Mouse (Mus musculus): Measurements from ENCODE around the gene Ramac.

Gene Ramac

DNA sequence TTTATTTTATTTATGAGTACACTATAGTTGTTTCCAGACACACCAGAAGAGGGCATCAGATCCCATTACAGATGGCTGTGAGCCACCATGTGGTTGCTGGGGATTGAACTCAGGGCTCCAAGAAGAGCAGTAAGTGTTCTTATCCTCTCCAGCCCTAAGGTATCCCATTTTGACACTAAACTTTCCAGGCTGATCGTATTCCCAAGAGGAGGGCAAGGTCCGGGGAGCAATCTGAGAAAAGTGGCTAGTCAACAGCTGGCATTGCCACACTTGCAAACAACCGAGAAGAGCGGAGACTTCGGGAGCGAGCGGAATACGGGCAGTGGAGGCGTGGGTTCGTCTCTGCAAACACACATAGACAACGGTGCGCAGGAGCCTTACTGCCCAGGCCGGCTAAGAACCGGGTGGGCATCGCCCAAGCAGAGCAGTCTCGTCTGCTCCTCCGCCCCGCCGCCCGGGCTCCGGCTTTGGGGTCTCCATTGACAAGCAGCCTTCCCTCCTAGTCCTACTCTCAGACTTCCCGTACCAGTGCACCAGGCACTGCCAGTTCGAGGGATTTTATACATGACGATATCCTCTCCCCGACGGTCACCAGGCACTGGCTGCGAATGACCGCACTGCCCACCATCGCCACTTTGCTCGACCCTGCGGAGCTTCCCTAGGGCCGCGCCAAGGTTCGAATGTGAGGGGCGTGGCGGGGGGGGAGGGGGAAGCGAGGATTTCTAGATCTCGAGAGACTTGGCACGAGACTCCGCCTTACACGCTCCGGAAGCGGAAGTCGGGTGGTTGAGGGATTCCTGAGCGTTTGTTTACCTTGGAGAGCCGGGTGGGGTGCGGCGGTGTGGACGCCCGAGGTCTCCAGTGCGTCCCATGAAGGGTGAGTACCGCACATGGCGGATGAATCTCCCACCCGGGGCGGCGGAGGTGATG lies at the start of gene Ramac:
Gene Ramac (plus strand): TSS at position 746 of the 930 bp plus-strand sequence.
- DNase-seq (ENCODE audit: low spot score in 2 of 2) = peak; percentile 75

DNA sequence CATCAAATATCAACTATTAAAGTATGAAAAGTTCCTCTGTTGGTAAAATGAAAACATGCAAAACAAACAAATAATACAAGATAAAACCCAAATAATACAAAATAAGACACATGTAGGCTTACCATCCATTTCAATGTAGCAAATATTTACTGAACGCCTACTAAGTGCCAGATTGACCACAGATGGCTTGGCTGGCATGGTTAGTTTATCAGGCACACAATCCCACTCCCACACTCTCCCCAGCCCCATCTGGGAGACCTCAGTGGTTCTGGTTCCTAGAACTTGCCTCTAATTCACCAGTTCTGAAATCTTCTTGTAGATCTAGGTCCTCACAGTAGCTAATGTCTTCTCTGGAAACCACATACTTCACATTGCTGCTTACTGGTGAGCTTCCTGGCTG lies 44.1 kb upstream of the Ramac start:
- no peak for DNase-seq (ENCODE audit: low spot score in 2 of 2)

DNA sequence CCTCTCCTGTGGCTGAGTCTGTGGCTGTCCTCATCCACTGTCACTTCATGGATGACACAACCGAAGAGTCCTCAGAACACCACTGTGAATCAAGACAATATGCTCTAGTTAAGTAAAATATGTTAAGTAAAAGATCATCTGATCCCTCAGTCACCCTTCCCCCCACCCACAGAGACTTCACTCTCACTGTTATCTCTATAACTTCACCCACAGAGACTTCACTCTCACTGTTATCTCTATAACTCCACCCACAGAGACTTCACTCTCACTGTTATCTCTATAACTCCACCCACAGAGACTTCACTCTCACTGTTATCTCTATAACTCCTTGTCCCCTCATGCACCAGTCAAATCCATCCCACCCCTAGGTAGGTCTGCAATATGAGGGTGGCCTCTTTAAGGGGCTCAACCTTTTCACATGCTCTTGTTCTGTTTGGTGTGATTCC lies 43.5 kb upstream of the Ramac start:
- no peak for DNase-seq (ENCODE audit: low spot score in 2 of 2)

DNA sequence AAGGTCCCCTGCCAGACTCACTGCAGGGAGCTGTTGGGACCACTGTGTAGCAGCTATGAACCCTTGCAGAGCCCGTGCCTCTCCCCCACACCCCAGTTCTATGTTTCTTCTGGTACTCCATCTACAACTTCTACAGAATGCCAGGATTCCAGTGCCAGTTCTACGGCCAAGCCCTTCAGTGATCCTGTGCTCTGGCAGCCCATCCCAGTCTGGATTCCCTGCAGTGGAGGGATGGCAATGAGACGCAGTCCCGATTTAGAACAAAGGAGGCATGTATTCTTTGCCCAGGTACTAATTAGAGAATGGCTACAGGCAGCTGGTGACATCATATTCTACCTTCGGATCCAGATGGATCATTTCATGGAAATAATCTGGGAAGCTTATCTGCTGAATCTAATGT lies 41.5 kb upstream of the Ramac start:
- no peak for DNase-seq (ENCODE audit: low spot score in 2 of 2)

DNA sequence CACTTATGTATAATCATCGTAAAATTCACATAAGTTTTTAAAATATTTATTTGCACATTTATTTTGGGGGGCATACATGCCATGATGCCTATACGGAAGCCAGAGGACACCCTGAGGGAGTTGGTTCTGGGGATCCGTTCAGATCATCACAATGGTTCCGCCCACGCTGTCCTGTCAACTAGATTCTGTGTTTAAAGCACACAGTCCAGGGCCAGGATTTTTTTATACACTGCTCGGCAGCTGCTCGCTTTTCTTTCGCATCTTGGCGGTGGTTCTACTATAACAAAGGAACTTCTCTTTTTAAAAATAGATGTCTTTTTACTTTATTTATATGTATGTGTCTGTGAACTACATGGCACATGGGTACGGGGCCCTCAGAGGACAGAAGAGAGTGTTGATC lies 38.9 kb upstream of the Ramac start:
- DNase-seq (ENCODE audit: low spot score in 2 of 2) = no peak

DNA sequence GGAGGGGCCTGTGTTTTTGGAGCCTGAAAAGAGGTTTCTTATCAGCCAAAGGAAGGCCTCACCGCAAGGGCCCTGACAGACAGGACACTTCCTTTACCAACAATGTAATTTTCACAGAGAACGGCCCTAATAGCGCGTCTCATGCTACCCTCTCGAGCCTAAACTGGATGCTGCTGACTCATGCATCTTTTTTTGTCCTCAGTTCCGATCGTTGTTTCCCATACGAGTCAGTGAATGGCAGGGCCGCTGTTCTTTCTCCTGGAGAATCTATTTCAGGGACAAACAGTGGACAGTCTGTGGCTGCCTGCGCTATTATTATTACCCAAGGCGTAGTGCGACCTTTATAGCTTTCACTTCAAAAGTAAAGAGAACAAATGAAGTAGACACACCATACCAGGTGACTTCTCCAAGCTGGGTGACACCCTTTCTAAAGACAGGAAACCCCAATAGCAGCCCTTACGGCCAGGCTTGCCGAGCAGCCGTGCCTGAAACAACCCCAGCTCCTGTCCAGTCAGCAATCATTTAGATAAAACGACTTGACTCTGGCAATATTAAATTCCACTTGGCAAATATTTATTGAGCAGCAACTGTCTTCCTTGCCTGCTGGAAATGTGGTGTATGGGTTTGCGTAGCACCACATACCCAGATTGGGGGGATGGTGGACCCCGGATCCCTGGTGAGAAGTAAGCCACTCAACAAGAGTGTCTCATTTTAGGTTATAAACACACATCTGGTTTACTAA lies 36.6 kb upstream of the Ramac start:
- no peak for DNase-seq (ENCODE audit: low spot score in 2 of 2)

DNA sequence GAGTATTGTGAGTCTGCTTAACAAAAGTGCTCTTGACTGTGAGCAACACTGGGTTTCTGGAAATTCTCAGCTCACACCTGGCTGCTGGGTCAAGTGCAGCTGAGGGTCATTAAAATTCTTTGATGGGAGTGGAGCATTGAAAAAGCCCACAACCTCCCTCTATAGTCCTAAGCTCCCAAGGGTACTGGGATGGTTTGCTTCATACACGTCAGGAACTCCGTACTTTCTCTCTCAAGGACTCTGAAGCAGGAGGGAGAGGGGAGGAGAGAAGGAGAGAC lies 36.1 kb upstream of the Ramac start:
- DNase-seq (ENCODE audit: low spot score in 2 of 2) = no peak

DNA sequence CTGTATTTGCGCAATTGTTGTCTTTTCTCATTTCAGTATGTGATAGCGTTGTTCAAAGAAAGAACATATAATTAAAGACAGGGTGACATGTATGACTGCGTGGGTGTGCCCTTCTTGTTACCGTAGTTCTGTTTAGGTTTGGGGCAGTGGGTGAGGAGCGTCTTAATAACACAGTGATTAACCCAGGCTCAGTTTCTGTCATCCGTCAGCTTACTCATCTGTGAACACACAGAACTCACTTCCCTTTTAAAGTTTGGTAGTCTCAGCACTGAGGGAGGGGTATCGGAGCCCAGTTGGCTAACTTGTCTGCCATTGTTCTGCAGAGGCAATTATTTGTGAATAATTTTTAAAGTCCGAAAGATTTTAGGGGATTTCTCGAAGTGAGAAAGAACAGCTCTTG lies 35.0 kb upstream of the Ramac start:
- no peak for DNase-seq (ENCODE audit: low spot score in 2 of 2)

DNA sequence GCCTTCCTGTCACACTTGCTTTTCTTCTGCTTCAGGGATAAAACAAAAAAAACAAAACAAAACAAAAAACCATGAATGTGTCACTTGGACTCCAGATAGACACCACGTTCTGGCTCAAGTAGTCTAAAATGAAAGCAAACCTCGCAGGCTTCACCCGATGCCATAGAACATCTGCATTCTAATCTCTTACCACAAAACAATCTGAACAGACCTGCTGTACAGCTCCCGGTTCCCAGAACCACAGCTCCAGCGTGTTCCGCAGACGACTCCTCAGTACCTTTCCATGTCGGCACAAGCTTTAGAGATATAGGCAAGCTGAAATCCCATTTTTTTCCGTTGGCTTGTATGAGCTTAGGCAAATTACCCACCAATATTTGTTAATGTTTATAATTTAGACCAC lies 32.9 kb upstream of the Ramac start:
- no peak for DNase-seq (ENCODE audit: low spot score in 2 of 2)

DNA sequence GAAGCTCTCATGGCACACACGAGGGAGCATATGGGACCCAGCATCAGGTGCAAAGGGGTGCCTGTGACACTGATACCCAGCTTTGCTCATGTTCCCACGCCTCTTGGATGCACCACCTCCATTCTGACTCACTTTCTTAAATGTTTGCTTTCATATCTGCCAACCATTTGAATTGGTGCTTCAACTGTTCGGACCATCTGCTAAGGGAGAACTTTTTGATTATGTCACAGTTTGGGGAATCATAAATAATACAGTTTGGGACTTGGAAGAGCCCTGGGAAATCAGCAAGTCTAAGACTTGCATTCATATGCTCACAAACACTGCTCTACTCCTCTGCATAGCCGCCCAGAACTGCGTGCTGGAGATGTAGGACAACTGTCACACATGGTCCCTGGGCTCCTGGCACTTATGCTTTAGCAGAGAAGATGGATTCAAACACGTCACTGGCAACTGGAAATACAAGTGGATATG lies 31.5 kb upstream of the Ramac start:
- DNase-seq (ENCODE audit: low spot score in 2 of 2) = peak; percentile 33 to 56

DNA sequence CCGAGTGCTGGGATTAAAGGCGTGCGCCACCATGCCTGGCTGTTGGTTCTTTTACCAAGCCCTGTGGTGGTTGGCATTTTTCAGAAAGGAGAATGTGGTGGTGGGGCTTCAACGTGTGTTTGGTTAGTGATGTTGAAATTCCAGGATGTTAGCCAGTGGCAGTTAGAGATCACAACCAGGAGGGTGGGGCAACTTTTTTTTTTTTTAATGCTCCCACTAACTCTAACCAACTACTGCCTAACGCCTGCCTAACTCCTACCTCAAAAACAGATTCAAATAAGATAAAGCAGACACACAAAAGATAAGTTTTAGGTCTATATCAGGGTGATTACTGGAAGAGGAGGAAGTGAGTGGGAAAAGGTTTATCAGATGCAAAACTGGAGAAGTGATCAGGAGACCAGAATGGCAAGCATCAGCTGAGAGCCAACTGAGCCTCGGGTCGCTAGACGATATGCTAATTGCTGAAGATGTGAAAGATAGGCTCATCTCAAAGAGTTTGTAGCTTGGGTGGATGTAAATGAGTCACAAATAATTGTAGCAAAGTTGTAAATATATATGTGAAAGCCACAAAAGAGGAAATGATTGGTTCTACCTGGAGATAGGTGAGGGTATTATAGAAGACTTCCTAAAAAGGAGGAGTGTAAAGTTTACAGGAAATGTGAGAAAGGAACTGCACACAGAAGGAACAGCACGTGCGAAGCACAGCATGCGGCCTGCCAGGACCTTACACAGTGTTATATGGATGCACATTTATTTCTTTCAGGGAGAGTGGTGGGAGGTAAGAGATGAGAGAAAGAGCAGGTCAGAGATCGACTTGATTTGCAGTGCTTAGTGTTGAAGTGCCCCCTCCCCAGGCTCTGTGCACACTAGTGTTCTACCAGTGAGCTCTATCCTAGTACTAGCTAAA lies 30.3 kb upstream of the Ramac start:
- no peak for DNase-seq (ENCODE audit: low spot score in 2 of 2)

DNA sequence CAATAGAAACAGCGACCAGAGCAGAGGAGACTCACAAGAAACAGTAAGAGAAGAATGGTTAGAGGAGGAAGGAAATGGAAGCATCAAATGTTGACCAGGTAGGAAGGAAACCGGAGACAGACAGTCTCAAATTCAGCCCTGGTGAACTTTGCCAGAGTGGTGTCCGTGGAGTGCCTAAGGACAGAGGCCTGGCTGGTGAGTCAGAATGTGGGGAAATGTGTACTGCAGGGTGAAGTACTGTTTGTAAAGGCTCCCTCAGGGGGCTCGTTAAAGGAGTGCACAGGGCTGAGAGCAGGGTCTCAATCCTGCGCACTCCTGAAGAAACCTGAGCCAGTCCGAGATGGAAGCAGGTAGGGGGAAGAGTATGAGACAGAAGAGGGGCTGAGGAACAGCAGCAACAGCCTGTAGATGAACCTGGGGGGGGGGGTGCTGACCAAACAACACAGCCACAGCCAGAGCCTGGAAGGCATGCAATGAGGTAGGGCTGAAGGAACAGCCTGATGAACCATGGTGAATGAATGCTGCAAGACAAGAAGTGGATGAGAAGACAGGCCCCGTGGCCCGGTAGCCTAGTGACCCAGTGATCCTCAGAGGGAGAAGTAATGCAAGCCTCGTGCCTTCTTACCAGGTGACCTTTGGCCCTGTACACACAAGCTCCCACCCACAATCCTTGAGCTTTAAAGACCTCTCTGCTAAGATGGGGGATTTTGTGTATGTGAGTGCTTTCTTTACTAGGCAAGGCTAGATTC lies 27.3 kb upstream of the Ramac start:
- no peak for DNase-seq (ENCODE audit: low spot score in 2 of 2)

DNA sequence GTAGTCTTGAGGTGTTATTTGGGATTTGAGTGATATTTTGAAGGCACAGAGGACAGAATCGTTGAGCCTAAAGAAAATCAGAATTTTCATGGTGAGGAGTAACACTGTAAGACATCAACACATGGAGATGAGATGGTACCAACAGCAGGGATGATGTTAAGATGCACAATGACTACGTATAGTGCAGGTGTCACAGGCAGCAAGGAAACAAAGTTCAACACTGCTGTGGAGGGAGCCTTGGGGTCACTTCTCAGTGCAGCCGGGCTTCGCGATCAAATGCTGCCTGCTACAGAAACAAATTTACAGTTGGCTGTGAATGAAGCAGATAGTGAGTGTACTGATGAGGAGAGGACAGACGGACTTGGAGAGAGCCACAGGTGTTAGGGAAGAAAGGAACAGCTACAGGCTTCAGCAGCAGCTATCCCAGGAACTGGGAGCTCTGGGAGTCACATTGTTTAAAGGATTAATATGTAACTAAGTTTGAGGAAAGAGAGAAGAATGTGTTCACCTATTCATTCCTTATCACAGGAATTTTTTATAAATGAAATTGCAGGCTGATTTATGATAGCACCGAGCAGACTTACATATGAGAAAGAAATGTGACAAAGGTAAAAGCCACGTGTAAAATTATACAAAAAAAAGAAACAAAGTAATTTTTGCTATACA lies 23.9 kb upstream of the Ramac start:
- no peak for DNase-seq (ENCODE audit: low spot score in 2 of 2)

DNA sequence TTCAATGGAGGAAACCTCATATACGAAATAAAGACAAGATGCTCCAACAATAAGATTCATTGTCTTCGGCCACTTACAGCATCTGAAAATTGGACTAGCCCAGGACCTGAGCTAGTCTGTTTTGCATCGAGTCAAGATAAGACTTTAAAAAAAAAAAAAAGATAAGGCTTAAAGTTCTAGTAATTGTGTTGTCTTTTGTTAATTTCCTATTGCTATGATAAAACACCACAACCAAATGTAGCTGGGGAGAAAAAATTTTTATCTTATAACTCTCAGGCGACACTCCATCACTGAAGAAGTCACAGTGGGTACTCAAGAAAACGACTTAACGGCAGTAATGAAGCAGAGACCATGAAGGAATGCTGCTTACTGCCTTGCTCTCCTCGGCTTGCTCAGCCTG lies 22.7 kb upstream of the Ramac start:
- no peak for DNase-seq (ENCODE audit: low spot score in 2 of 2)

DNA sequence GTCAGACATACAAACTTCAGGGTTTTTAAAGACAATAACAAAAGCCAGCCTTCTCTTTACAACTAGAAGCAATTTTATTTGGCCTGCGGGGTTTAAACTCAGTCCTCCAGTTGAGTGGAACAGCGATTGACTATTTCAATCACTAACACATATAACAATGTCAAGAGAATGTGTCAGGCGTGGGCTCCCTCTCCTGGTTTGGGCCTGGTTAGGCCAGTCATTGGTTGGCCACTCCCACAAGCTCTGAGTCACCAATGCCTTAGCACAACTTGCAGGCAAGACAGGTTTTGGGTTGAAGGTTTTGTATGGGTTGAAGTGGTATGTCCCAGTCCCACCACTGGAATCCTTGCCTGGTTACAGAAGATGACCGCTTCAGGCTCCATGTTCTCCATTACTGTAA lies 18.6 kb upstream of the Ramac start:
- no peak for DNase-seq (ENCODE audit: low spot score in 2 of 2)

DNA sequence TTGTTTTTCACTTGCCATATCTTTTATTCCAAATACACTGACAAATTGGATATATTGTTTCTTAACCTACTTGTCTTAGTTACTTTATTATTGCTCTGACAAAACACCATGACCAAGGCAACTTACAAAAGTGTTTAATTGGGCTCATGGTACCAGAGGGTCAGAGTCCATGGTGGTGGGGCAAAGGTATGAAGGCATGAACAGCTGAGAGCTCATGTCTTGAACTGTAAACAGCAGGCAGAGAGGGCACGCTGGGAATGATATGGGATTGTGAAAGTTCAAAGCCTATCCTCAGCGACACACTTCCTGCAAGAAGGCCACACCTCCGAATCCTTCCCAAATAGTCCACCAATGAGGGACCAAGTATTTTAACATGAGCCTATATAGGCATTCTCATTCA lies 14.8 kb upstream of the Ramac start:
- DNase-seq (ENCODE audit: low spot score in 2 of 2) = no peak

DNA sequence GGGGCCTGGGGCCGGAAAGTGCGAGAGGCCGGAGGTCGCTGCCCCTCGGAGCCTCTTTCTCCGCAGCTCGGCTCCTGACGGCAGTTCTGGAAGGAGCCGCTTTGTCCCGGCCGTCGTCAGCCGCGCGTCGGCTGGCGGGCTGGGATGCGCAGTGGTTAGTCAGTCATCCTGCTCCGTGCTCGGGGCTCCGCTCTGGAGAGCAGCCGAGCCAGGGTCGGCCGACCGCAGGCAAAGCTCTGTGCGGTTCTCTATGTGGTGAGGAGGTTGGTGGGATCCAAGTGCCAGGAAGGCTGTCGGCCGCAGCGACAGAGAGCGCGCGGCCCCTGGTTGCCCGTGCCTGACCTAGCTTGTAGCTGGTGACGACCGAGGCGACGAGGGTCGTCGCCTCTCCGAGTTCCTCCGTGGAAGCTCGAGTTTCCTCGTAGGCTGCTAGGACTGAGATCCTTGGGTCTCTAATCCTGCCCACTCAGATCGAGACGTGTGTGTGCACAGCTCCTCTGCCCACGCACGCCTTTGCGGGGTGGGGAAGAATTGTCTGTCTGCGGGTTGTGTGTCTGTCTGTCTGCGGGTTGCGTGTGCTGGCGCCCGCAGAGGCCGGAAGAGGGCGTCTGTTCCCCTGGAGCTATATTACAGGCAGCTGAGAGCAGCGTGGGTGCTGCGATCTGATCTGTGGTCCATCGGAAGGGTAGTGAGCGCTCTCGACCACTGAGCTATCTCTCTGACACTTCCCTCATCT lies 553 bp downstream of the Ramac start:
- DNase-seq (ENCODE audit: low spot score in 2 of 2) = peak in 1 of 2 experiments; percentile 22

DNA sequence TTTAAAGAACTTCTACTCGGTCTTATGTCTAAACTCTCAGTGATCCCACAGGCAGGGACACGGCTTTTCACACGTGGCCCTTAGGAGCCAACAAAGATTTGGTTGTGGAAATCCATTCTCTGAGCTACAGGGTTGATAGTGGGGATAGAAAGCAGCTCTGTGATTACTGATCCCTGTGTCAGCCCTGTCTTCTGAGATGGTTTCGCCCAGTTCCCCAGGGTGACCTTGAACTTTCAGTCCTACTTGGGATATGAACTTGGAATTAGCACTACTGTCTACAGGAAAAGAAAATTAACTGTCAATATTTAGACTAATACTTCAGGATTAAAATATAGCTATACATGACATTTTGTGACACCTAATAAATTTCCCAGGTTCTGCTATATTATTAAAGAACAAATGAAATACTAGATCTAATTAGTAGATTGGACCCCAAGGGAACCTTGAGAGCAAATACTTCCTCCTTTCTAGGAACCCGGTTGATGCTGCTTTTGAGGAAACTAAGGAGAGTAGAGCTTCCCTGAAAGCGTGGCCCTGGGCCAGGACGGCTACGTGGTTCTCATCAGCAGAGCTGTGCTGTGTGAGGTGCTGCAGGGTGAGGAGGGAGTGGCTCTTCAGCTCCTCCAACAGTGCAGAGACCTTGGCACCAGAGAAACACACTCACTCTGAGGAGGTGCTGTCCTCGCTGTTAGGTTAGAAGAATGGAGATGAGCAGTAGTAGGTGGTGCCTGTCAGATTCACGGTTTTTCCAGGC lies 10.2 kb downstream of the Ramac start:
- DNase-seq (ENCODE audit: low spot score in 2 of 2) = no peak

DNA sequence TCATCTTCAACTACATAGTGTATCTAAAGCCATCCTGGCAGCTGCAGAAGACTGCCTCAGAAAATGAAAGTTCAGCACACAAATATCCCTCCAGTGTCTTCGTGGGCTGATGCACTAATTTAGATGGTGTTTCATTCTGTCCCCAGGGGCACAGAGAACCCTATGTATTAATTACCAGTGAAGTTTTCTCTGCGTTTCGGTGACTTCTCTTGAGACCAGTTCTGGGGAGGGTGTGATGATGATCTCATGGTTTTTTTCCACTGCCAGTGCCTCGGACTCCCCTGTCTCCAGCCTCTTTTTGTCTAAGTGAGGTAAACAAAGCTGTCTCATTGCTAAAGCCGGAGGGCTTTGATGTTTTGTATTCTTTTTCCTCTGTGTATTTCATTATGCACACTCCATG lies 12.6 kb downstream of the Ramac start:
- no peak for DNase-seq (ENCODE audit: low spot score in 2 of 2)

Measured in frontal cortex, postnatal 14 days (tissue).